Mouse (Mus musculus) small intestine, adult 2 months (tissue): Measurements from ENCODE around the gene Ccdc8.

ENCODE experiments used
- CTCF ChIP-seq: fragments of 200-500 bp; IDR thresholded peaks from 2 replicates; pipeline ENCODE4 v1.5.1; 2012; ENCODE audit warnings: low read depth, mild to moderate bottlenecking, control low read depth, inconsistent platforms, low read length, moderate library complexity, mixed read lengths; ENCODE audit not compliant: insufficient replicate concordance, insufficient read length; ENCODE audit errors: extremely low read depth
- POLR2A ChIP-seq: fragments of 200-500 bp; IDR thresholded peaks from 2 replicates; pipeline ENCODE4 v1.6.1; 2012; ENCODE audit warnings: low read depth, mild to moderate bottlenecking, control low read depth, inconsistent platforms, low read length, moderate library complexity

- no peak for TF ChIP-seq CTCF
- no peak for TF ChIP-seq POLR2A
These were observed 642 bp upstream of the Ccdc8 start for GRCm38 (mm10) chr7:16991681-16992450.
